Mouse (Mus musculus) liver, embryonic 16.5 days (tissue): Measurements from ENCODE around the gene Aoc1. TPM values are rescaled to one million over a fixed set of nuclear protein-coding genes. Genes with fewer than 3 reads are reported as not detected.

Experiments used
- ATAC-seq: fragments of 200-750 bp; cut with Nextera tagmentation; 2 replicates; pipeline ENCODE4 v1.8.0; 2017; ENCODE audit warnings: low read depth, mild to moderate bottlenecking, moderate number of reproducible peaks, moderate library complexity
- H3K27ac ChIP-seq: fragments of 300-500 bp; sonication (generic); 2 replicates; pipeline ENCODE4 v1.5.1; 2014; ENCODE audit warnings: mild to moderate bottlenecking, low read length
- H3K27me3 ChIP-seq: fragments of 300-500 bp; sonication (generic); 2 replicates; pipeline ENCODE4 v1.6.1; 2014; ENCODE audit warnings: low read depth, low read length, mixed read lengths; ENCODE audit not compliant: control insufficient read depth, insufficient read depth
- H3K36me3 ChIP-seq: fragments of 300-500 bp; sonication (generic); 2 replicates; pipeline ENCODE4 v1.6.1; 2014; ENCODE audit warnings: mild to moderate bottlenecking; ENCODE audit not compliant: control insufficient read depth, insufficient read depth
- H3K4me1 ChIP-seq: fragments of 300-500 bp; sonication (generic); 2 replicates; pipeline ENCODE4 v1.6.1; 2014; ENCODE audit warnings: low read depth, low read length, mixed read lengths; ENCODE audit not compliant: control insufficient read depth
- H3K4me2 ChIP-seq: fragments of 300-500 bp; sonication (generic); 2 replicates; pipeline ENCODE4 v1.6.1; 2014; ENCODE audit warnings: low read depth, low read length, mixed read lengths
- H3K4me3 ChIP-seq: fragments of 300-500 bp; sonication (generic); 2 replicates; pipeline ENCODE4 v1.5.1; 2014; ENCODE audit warnings: low read depth, mild to moderate bottlenecking, low read length
- H3K9ac ChIP-seq: fragments of 300-500 bp; sonication (generic); 2 replicates; pipeline ENCODE4 v1.6.1; 2014; ENCODE audit warnings: low read depth, low read length
- H3K9me3 ChIP-seq: fragments of 300-500 bp; sonication (generic); replicated peaks from 2 replicates; pipeline ENCODE4 v1.6.1; 2016; ENCODE audit warnings: low read length; ENCODE audit not compliant: control insufficient read depth
- WGBS: fragments of 180-500 bp; shearing (Covaris S2); extraction: QIAGEN DNeasy Blood & Tissue Kit; methylation state at CpG from one replicate; pipeline ENCODE4 v1.1.7; 2014; ENCODE audit not compliant: insufficient replicate concordance; 5-methylcytosine and 5-hydroxymethylcytosine counted together
- polyA plus RNA-seq: library from polyadenylated mRNA; unstranded; fragments of >200 nt; fragmentation: Nextera tagmentation; extraction: Ambion mirVana; gene quantifications from 2 replicates; pipeline ENCODE4 v1.2.1, GENCODE M21; 2015

Gene Aoc1
- polyA plus RNA-seq: 0.20 TPM in 1 of 2 replicates, not detected in the other

- no peak for ATAC-seq
- H3K27me3 ChIP-seq: no peaks in the 10 kb centered on the region
- H3K4me1 ChIP-seq: no peaks in the 10 kb centered on the region
- no peaks in the 10 kb centered on the region for H3K9me3 ChIP-seq
- no peak within 1 kb of the TSS for H3K4me3 ChIP-seq
- H3K36me3 ChIP-seq: no peaks in the 10 kb centered on the region
- no peak within 1 kb of the TSS for H3K4me2 ChIP-seq
- H3K27ac ChIP-seq: no peak within 1 kb of the TSS
- no peak within 1 kb of the TSS for H3K9ac ChIP-seq
- 60% methylated on average over 5 of the region's 5 CpGs for WGBS
Observed at GRCm38 (mm10) chr6:48872596-48872995, at the start of gene Aoc1. Gene Aoc1 (plus strand): TSS chr6:48872896.

GRCm38 (mm10) chr6:48825016-48825415, 47.7 kb upstream of the Aoc1 start:
- H3K36me3 ChIP-seq: no peaks in the 10 kb centered on the region
- H3K4me3 ChIP-seq: no peak overlapping the region
- H3K27me3 ChIP-seq: no peaks in the 10 kb centered on the region
- peak overlapping the region; percentile 71 for H3K27ac ChIP-seq
- H3K4me1 ChIP-seq: peaks cover 7% of the 10 kb centered on the region
- WGBS: 56% methylated on average over 7 of the region's 7 CpGs
- H3K4me2 ChIP-seq: no peak overlapping the region
- no peaks in the 10 kb centered on the region for H3K9me3 ChIP-seq
- H3K9ac ChIP-seq: no peak overlapping the region
- ATAC-seq: peak; percentile 90

GRCm38 (mm10) chr6:48828976-48829375, 43.7 kb upstream of the Aoc1 start:
- no peak overlapping the region for H3K4me2 ChIP-seq
- H3K27ac ChIP-seq: no peak overlapping the region
- WGBS: 58% methylated on average over 1 of the region's 1 CpGs
- H3K9me3 ChIP-seq: no peaks in the 10 kb centered on the region
- ATAC-seq: no peak
- H3K4me1 ChIP-seq: peaks cover 8% of the 10 kb centered on the region
- no peak overlapping the region for H3K9ac ChIP-seq
- H3K36me3 ChIP-seq: no peaks in the 10 kb centered on the region
- H3K4me3 ChIP-seq: no peak overlapping the region
- no peaks in the 10 kb centered on the region for H3K27me3 ChIP-seq

GRCm38 (mm10) chr6:48829651-48830050, 43.0 kb upstream of the Aoc1 start:
- H3K4me3 ChIP-seq: no peak overlapping the region
- H3K9me3 ChIP-seq: no peaks in the 10 kb centered on the region
- H3K4me1 ChIP-seq: peaks cover 8% of the 10 kb centered on the region
- no peak overlapping the region for H3K4me2 ChIP-seq
- 0 out of 2 replicates have a peak, but pooled peaks have one; percentile 20 for ATAC-seq
- H3K27ac ChIP-seq: peak overlapping the region; percentile 45
- H3K9ac ChIP-seq: no peak overlapping the region
- H3K27me3 ChIP-seq: no peaks in the 10 kb centered on the region
- H3K36me3 ChIP-seq: no peaks in the 10 kb centered on the region

GRCm38 (mm10) chr6:48830241-48830640, 42.5 kb upstream of the Aoc1 start:
- 10% methylated on average over 1 of the region's 1 CpGs for WGBS
- H3K4me2 ChIP-seq: no peak overlapping the region
- peaks cover 8% of the 10 kb centered on the region for H3K4me1 ChIP-seq
- H3K4me3 ChIP-seq: no peak overlapping the region
- no peaks in the 10 kb centered on the region for H3K9me3 ChIP-seq
- no peaks in the 10 kb centered on the region for H3K27me3 ChIP-seq
- no peak overlapping the region for H3K9ac ChIP-seq
- no peak for ATAC-seq
- peak overlapping the region; percentile 45 for H3K27ac ChIP-seq
- H3K36me3 ChIP-seq: peaks cover 2% of the 10 kb centered on the region; the same call in 1 of the 2 replicates

GRCm38 (mm10) chr6:48831141-48831540, 41.6 kb upstream of the Aoc1 start:
- Histone ChIP-seq H3K4me1 (peaks cover 8% of the 10 kb centered on the region), H3K4me3 (no peak overlapping the region), H3K9me3 (no peaks in the 10 kb centered on the region), H3K27ac (no peak overlapping the region; the same call in 1 of the 2 replicates), H3K27me3 (no peaks in the 10 kb centered on the region), H3K9ac (no peak overlapping the region), H3K4me2 (no peak overlapping the region), H3K36me3 (peaks cover 3% of the 10 kb centered on the region; the same call in 1 of the 2 replicates)
- no peak for ATAC-seq
- WGBS: 76% methylated on average over 5 of the region's 5 CpGs

GRCm38 (mm10) chr6:48832426-48832825, 40.3 kb upstream of the Aoc1 start:
- 45% methylated on average over 1 of the region's 1 CpGs for WGBS
- H3K27me3 ChIP-seq: no peaks in the 10 kb centered on the region

GRCm38 (mm10) chr6:48833515-48833914, 39.2 kb upstream of the Aoc1 start:
- peaks cover 6% of the 10 kb centered on the region for H3K4me1 ChIP-seq
- no peak overlapping the region for H3K9ac ChIP-seq

More at GRCm38 (mm10) chr6:48832426-48832825, 40.3 kb upstream of the Aoc1 start:
- no peak overlapping the region for H3K4me3 ChIP-seq
- H3K27ac ChIP-seq: no peak overlapping the region
- no peak overlapping the region for H3K9ac ChIP-seq
- no peak overlapping the region for H3K4me2 ChIP-seq
- ATAC-seq: 0 out of 2 replicates have a peak, but pooled peaks have one; percentile 19
- peaks cover 3% of the 10 kb centered on the region; the same call in 1 of the 2 replicates for H3K36me3 ChIP-seq
- H3K9me3 ChIP-seq: no peaks in the 10 kb centered on the region
- H3K4me1 ChIP-seq: peaks cover 8% of the 10 kb centered on the region

GRCm38 (mm10) chr6:48835241-48835640, 37.5 kb upstream of the Aoc1 start:
- Histone ChIP-seq H3K4me1 (peaks cover 3% of the 10 kb centered on the region), H3K36me3 (peaks cover 3% of the 10 kb centered on the region; the same call in 1 of the 2 replicates), H3K9ac (no peak overlapping the region), H3K27ac (no peak overlapping the region), H3K9me3 (no peaks in the 10 kb centered on the region), H3K4me3 (no peak overlapping the region), H3K27me3 (no peaks in the 10 kb centered on the region), H3K4me2 (no peak overlapping the region)
- 67% methylated on average over 5 of the region's 5 CpGs for WGBS
- ATAC-seq: no peak

More at GRCm38 (mm10) chr6:48833515-48833914, 39.2 kb upstream of the Aoc1 start:
- ATAC-seq: no peak
- peaks cover 3% of the 10 kb centered on the region; the same call in 1 of the 2 replicates for H3K36me3 ChIP-seq
- no peak overlapping the region for H3K27ac ChIP-seq
- H3K27me3 ChIP-seq: no peaks in the 10 kb centered on the region
- H3K9me3 ChIP-seq: no peaks in the 10 kb centered on the region
- H3K4me3 ChIP-seq: no peak overlapping the region
- 55% methylated on average over 4 of the region's 4 CpGs for WGBS
- no peak overlapping the region for H3K4me2 ChIP-seq
